Mouse (Mus musculus) myocyte (in vitro differentiated cells): ENCODE results near the gene Esrp2. TPM values are rescaled to one million over a fixed set of nuclear protein-coding genes. Genes with fewer than 3 reads are reported as not detected.

Experiments used
- H3K27me3 ChIP-seq: one replicate; pipeline ENCODE4 v1.6.1; 2011; ENCODE audit not compliant: control insufficient read depth, insufficient read depth, insufficient read length
- H3K36me3 ChIP-seq: one replicate; pipeline ENCODE4 v1.6.1; 2011; ENCODE audit not compliant: control insufficient read depth, insufficient read depth
- H3K4me2 ChIP-seq: one replicate; pipeline ENCODE4 v1.6.1; 2011; ENCODE audit warnings: low read depth, control low read depth
- H3K4me3 ChIP-seq: one replicate; pipeline ENCODE4 v1.5.1; 2011; ENCODE audit warnings: mild to moderate bottlenecking, control low read depth, moderate library complexity
- H3K79me2 ChIP-seq: one replicate; pipeline ENCODE4 v1.6.1; 2011; ENCODE audit not compliant: control insufficient read depth, insufficient read depth
- H3ac ChIP-seq: one replicate; pipeline ENCODE4 v1.6.1; 2011; ENCODE audit not compliant: control insufficient read depth, insufficient read length
- CEBPB ChIP-seq: IDR thresholded peaks from 2 replicates; pipeline ENCODE4 v1.6.1; 2011; ENCODE audit warnings: mild to moderate bottlenecking, moderate library complexity; ENCODE audit not compliant: poor library complexity, insufficient read depth, severe bottlenecking
- E2F4 ChIP-seq: IDR thresholded peaks from one replicate; pipeline ENCODE4 v1.6.1; 2011; ENCODE audit warnings: mild to moderate bottlenecking, control low read depth, moderate library complexity; ENCODE audit not compliant: insufficient read depth
- MAX ChIP-seq: IDR thresholded peaks from one replicate; pipeline ENCODE4 v1.6.1; 2011; ENCODE audit warnings: low read depth, mild to moderate bottlenecking, control low read depth
- MYOD1 ChIP-seq, 3 experiments: IDR thresholded peaks; one replicate each; pipeline ENCODE4 v1.6.1; 2011; ENCODE audit warnings: control low read depth in 2 of 3, low read depth in 2 of 3, mild to moderate bottlenecking in 2 of 3, moderate library complexity in 1 of 3; ENCODE audit not compliant: insufficient read length in 2 of 3, control insufficient read depth in 1 of 3
- MYOG ChIP-seq, 3 experiments: IDR thresholded peaks; one replicate each; pipeline ENCODE4 v1.6.1; 2011; ENCODE audit warnings: control low read depth in 2 of 3, low read depth in 2 of 3, mild to moderate bottlenecking in 2 of 3; ENCODE audit not compliant: insufficient read length in 2 of 3, control insufficient read depth in 1 of 3, insufficient read depth in 1 of 3
- POLR2A ChIP-seq: IDR thresholded peaks from one replicate; pipeline ENCODE4 v1.6.1; 2011; ENCODE audit warnings: low read depth, mild to moderate bottlenecking, control low read depth, moderate library complexity; ENCODE audit not compliant: insufficient read length
- POLR2AphosphoS2 ChIP-seq: IDR thresholded peaks from one replicate; pipeline ENCODE4 v1.6.1; 2011; ENCODE audit warnings: low read depth, control low read depth; ENCODE audit not compliant: insufficient read length
- REST ChIP-seq: IDR thresholded peaks from one replicate; pipeline ENCODE4 v1.6.1; 2011; ENCODE audit warnings: mild to moderate bottlenecking, control low read depth, moderate library complexity; ENCODE audit not compliant: insufficient read depth, insufficient read length
- SRF ChIP-seq: IDR thresholded peaks from one replicate; pipeline ENCODE4 v1.6.1; 2011; ENCODE audit warnings: low read depth; ENCODE audit not compliant: control insufficient read depth, insufficient read length
- TCF12 ChIP-seq: IDR thresholded peaks from one replicate; pipeline ENCODE4 v1.6.1; 2011; ENCODE audit warnings: mild to moderate bottlenecking, control low read depth; ENCODE audit not compliant: poor library complexity, insufficient read depth, severe bottlenecking
- TCF3 ChIP-seq: IDR thresholded peaks from one replicate; pipeline ENCODE4 v1.6.1; 2011; ENCODE audit warnings: low read depth, control low read depth; ENCODE audit not compliant: insufficient read length
- USF1 ChIP-seq: IDR thresholded peaks from one replicate; pipeline ENCODE4 v1.6.1; 2011; ENCODE audit warnings: low read depth, mild to moderate bottlenecking, control low read depth, moderate library complexity
- polyA plus RNA-seq: library from polyadenylated mRNA; unstranded; fragments of >200 nt; fragmentation: generic; extraction: Trizol; gene quantifications from one replicate; pipeline ENCODE4 v1.2.1, GENCODE M21; 2012; ENCODE audit warnings: missing spikeins

Gene Esrp2
- polyA plus RNA-seq, 1 experiment: 0.17 TPM

DNA sequence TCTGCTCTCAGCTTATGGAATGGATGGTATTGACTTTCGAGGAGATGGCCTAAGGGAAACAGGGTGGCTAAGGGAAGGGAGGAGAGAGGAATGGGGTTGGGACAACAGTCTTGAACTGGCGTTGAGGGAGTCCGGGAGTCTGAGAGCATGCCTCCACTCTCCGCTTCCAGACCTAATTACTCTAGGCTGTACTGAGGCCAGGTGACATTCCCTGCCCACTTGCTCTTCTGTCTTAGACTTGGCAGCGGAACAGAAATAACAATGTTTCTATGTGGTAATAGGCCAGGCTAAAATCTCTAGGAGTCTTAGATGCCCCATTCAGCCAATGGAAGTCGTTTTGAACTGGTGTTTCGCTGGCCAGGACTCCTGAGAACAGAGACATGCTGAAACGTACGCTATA, 14.3 kb upstream of the Esrp2 start:
- no peak for TF ChIP-seq MYOG (IDR thresholded peaks at IDR 0.05; ENCODE audit: control insufficient read depth in 1 of 3, insufficient read depth in 1 of 3, insufficient read length in 2 of 3, low read depth in 2 of 3)
- TF ChIP-seq USF1: no peak
- TF ChIP-seq POLR2AphosphoS2: no peak
- TF ChIP-seq E2F4: no peak
- no peak for TF ChIP-seq REST
- no peak for TF ChIP-seq TCF12
- TF ChIP-seq CEBPB: no peak
- no peak for TF ChIP-seq MAX
- no peak for TF ChIP-seq MYOD1 (IDR thresholded peaks at IDR 0.05; ENCODE audit: control insufficient read depth in 1 of 3, insufficient read length in 2 of 3, low read depth in 2 of 3)
- TF ChIP-seq SRF: no peak
- no peak for TF ChIP-seq POLR2A
- TF ChIP-seq TCF3: no peak
- peak overlapping the region; percentile 80 for H3K4me2 ChIP-seq
- peak overlapping the region; percentile 0 for H3ac ChIP-seq
- peaks cover 6% of the 10 kb centered on the region for H3K36me3 ChIP-seq
- peaks cover 12% of the 10 kb centered on the region for H3K79me2 ChIP-seq
- H3K27me3 ChIP-seq: no peaks in the 10 kb centered on the region
- peak overlapping the region; percentile 68 for H3K4me3 ChIP-seq

- TF ChIP-seq USF1 (no peak), MYOD1 (IDR thresholded peaks at IDR 0.05; ENCODE audit: control insufficient read depth in 1 of 3, insufficient read length in 2 of 3, low read depth in 2 of 3) (no peak), TCF3 (no peak), E2F4 (no peak), MAX (no peak), TCF12 (no peak), MYOG (IDR thresholded peaks at IDR 0.05; ENCODE audit: control insufficient read depth in 1 of 3, insufficient read depth in 1 of 3, insufficient read length in 2 of 3, low read depth in 2 of 3) (no peak), POLR2AphosphoS2 (no peak), SRF (no peak), CEBPB (no peak), REST (no peak), POLR2A (no peak)
- Histone ChIP-seq H3ac (peak overlapping the region; percentile 0), H3K79me2 (peaks cover 12% of the 10 kb centered on the region), H3K4me2 (peak overlapping the region; percentile 80), H3K27me3 (no peaks in the 10 kb centered on the region), H3K4me3 (peak overlapping the region; percentile 68), H3K36me3 (peaks cover 2% of the 10 kb centered on the region)
Observed at GRCm38 (mm10) chr8:106150653-106151000, 13.9 kb upstream of the Esrp2 start.

DNA sequence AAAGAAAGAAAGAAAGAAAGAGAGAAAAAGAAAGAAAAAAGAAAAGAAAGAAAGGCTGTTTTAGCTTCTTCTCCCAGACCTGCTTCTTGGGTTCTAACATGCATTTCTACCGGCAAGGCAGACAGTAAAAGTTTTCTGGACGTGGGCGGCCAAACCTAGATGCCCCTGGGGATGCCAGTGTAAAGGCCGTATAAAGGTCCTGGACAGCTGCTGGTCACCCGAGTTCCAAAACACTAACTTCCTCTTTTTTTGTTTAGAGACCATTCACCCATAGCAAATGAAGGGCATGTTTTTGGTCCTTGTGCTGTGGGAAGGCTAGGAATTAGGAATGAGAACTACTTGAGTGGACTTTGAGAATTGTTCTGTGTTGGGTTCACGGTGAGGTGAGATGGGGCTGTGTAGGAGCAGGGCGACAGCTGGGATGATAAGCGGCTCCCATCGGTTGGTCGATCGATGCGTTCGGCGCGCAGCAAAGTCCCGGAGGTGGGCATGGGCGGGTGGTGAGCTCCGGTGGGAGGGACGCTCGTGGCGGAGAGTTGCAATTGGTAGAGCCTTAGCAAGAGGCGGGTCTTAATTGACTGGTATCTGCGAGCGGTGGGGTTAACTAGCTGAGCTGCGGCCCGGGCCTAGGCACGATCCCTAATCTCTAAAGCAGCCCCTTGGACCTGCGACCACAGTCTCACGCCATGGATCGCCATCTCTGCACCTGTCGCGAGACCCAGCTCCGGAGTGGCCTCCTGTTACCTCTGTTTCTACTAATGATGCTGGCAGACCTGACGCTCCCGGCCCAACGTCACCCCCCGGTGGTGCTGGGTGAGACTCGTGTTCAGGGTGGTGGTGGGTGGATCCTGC, 13.3 kb upstream of the Esrp2 start, which contains the start of gene Pla2g15:
TSS of gene Pla2g15 (plus strand) at position 599 of the 852 bp plus-strand sequence.
- Histone ChIP-seq H3K4me3 (peak within 1 kb of the TSS; percentile 68), H3K36me3 (no peaks in the 10 kb centered on the region), H3K4me2 (peak within 1 kb of the TSS; percentile 100), H3K79me2 (peaks cover 12% of the 10 kb centered on the region), H3ac (peak within 1 kb of the TSS; percentile 0), H3K27me3 (no peaks in the 10 kb centered on the region)
- TF ChIP-seq MYOD1 (IDR thresholded peaks at IDR 0.05; ENCODE audit: control insufficient read depth in 1 of 3, insufficient read length in 2 of 3, low read depth in 2 of 3) (peak; percentile 46 to 93 (median 93)), SRF (peak; percentile 49), POLR2AphosphoS2 (peak; percentile 86), CEBPB (no peak), POLR2A (peak; percentile 84), TCF12 (peak; percentile 51), MYOG (IDR thresholded peaks at IDR 0.05; ENCODE audit: control insufficient read depth in 1 of 3, insufficient read depth in 1 of 3, insufficient read length in 2 of 3, low read depth in 2 of 3) (peak; percentile 76 to 96 (median 92)), MAX (no peak), USF1 (no peak), E2F4 (no peak), REST (no peak), TCF3 (peak; percentile 56)

DNA sequence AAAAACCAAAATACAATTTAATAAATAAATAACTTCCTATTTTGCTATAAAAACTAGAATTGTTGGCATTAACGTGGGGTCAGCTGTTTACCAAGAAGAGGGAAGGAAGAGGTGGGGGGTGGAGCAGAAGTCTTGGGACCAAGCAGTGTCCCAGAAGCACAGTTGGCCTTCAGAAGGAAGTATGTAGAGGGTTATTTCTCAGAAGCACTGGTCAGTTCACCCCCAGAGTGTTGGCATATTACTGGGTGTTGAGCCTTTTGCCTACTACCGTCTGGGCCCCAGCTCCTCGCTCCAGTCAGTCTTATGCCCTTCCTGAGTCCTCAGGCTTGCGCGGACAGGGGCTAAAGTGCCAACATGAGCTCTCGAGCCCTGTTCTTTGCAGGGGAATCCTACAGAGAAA, 12.3 kb upstream of the Esrp2 start:
- no peaks in the 10 kb centered on the region for H3K36me3 ChIP-seq
- H3ac ChIP-seq: no peak overlapping the region
- no peaks in the 10 kb centered on the region for H3K27me3 ChIP-seq
- H3K79me2 ChIP-seq: peaks cover 12% of the 10 kb centered on the region
- H3K4me3 ChIP-seq: peak overlapping the region; percentile 68
- H3K4me2 ChIP-seq: no peak overlapping the region
- TF ChIP-seq TCF3: no peak
- no peak for TF ChIP-seq USF1
